Mouse (Mus musculus): ENCODE results near the gene Bod1l.

GRCm38 (mm10) chr5:41845558-41845937 lies 1.4 kb upstream of the Bod1l start:
- no peak for TF ChIP-seq CTCF (IDR thresholded peaks at IDR 0.05; ENCODE audit: low read depth)
- TF ChIP-seq EP300 (IDR thresholded peaks at IDR 0.05; ENCODE audit: low read depth) = no peak
